Mouse (Mus musculus): ENCODE measurements around the gene Spata31d1c. TPM values are rescaled to one million over a fixed set of nuclear protein-coding genes. Genes with fewer than 3 reads are reported as not detected.

Gene Spata31d1c
- total RNA-seq (2014; rRNA removed) = not detected in 2 replicates
- 0.02 TPM in 1 of 2 replicates, not detected in the other for polyA plus RNA-seq (2012; rRNA removed)

DNA sequence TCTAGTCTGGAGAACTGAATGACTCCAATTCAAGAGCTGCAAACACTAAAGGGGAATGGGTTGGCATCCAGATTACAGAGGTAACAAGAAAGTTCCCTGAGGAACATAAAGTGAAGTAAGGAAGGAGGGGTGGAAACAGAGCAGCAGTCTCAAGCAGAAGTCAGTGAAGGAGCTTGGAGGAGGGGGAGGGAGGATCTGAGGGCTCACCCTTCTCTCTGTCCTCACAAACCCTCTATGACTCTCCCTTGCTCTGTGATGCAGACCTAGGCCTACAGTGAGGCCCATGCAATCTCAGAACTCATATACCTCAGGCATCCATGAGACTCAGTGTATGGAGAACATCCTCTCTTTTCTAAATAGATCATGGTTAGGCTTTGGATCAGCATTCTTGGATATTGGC lies at the start of gene Spata31d1c:
Gene Spata31d1c, plus strand, starts transcription at position 301 of the 400 bp plus-strand sequence.
- TF ChIP-seq POLR2A (IDR thresholded peaks at IDR 0.05; ENCODE audit: extremely low read depth, insufficient read depth, low read length) = no peak
- TF ChIP-seq CTCF (IDR thresholded peaks at IDR 0.05; ENCODE audit: low read depth, low read length) = no peak
- H3K36me3 ChIP-seq (ENCODE audit: control insufficient read depth, insufficient read depth, low read length) = no peaks in the 10 kb centered on the region

DNA sequence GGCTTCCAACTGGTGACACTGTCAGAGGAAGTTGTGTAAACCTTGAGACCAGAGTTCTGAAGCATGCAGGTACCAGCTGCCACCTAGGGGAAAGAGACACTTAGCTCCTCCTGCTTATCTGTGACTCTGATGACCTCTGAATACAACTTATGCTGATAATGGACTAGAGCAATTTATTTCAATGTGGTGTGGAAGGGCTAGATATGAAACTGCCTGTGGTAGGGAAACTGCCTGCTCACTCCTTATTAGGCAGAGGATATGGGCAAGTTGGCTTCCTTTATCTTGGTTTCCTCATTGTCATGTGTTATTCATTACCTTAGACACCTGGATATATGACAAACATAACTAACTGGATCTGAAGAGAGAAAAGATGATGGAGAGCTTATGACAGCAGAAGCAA lies 44.0 kb upstream of the Spata31d1c start:
- Histone ChIP-seq H3K9ac (ENCODE audit: low read depth, low read length) (no peak overlapping the region), H3K27me3 (ENCODE audit: control insufficient read depth, insufficient read depth, low read length) (no peaks in the 10 kb centered on the region), H3K79me2 (ENCODE audit: control insufficient read depth, insufficient read depth, low read length) (no peaks in the 10 kb centered on the region), H3K4me3 (ENCODE audit: insufficient read depth, low read depth, low read length) (no peak overlapping the region), H3K4me1 (ENCODE audit: control insufficient read depth, insufficient read depth, low read length) (no peaks in the 10 kb centered on the region), H3K36me3 (ENCODE audit: control insufficient read depth, insufficient read depth, low read length) (no peaks in the 10 kb centered on the region), H3K27ac (replicated peaks; ENCODE audit: insufficient read depth, low read depth, low read length) (no peak overlapping the region)
- DNase-seq (ENCODE audit: extremely low read depth, low read depth, low spot score) = no peak
- no peak for TF ChIP-seq POLR2A (IDR thresholded peaks at IDR 0.05; ENCODE audit: extremely low read depth, insufficient read depth, low read length)
- TF ChIP-seq CTCF (IDR thresholded peaks at IDR 0.05; ENCODE audit: low read depth, low read length) = no peak

More for the DNA sequence above, at the start of gene Spata31d1c:
- H3K27ac ChIP-seq (replicated peaks; ENCODE audit: insufficient read depth, low read depth, low read length) = no peak within 1 kb of the TSS
- no peaks in the 10 kb centered on the region for H3K27me3 ChIP-seq (ENCODE audit: control insufficient read depth, insufficient read depth, low read length)
- no peaks in the 10 kb centered on the region for H3K79me2 ChIP-seq (ENCODE audit: control insufficient read depth, insufficient read depth, low read length)
- H3K4me1 ChIP-seq (ENCODE audit: control insufficient read depth, insufficient read depth, low read length) = no peaks in the 10 kb centered on the region
- no peak within 1 kb of the TSS for H3K9ac ChIP-seq (ENCODE audit: low read depth, low read length)
- H3K4me3 ChIP-seq (ENCODE audit: insufficient read depth, low read depth, low read length) = no peak within 1 kb of the TSS
- no peak for DNase-seq (ENCODE audit: extremely low read depth, low read depth, low spot score)

DNA sequence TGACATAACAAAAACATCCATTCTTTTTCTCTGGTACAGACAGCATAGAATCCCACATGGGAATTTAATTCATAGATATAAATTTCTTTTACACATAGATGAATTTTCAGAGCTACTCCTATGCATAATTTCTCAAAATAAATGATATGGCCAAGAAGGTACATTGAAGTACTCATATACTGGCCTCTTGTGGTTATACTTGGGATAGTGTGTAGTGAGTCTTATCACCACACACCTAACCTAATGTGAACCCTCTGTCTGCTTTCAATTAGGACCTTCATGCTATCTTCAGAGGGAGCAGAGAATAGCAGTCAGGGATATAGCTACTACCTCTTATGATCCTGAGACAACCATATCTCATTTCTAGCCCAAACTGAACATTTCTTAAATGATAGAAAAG lies 27.4 kb upstream of the Spata31d1c start:
- Histone ChIP-seq H3K27me3 (ENCODE audit: control insufficient read depth, insufficient read depth, low read length) (no peaks in the 10 kb centered on the region), H3K36me3 (ENCODE audit: control insufficient read depth, insufficient read depth, low read length) (no peaks in the 10 kb centered on the region), H3K27ac (replicated peaks; ENCODE audit: insufficient read depth, low read depth, low read length) (no peak overlapping the region), H3K79me2 (ENCODE audit: control insufficient read depth, insufficient read depth, low read length) (no peaks in the 10 kb centered on the region), H3K9ac (ENCODE audit: low read depth, low read length) (no peak overlapping the region), H3K4me3 (ENCODE audit: insufficient read depth, low read depth, low read length) (no peak overlapping the region), H3K4me1 (ENCODE audit: control insufficient read depth, insufficient read depth, low read length) (no peaks in the 10 kb centered on the region)
- DNase-seq (ENCODE audit: extremely low read depth, low read depth, low spot score) = no peak
- TF ChIP-seq CTCF (IDR thresholded peaks at IDR 0.05; ENCODE audit: low read depth, low read length) (no peak), POLR2A (IDR thresholded peaks at IDR 0.05; ENCODE audit: extremely low read depth, insufficient read depth, low read length) (no peak)

DNA sequence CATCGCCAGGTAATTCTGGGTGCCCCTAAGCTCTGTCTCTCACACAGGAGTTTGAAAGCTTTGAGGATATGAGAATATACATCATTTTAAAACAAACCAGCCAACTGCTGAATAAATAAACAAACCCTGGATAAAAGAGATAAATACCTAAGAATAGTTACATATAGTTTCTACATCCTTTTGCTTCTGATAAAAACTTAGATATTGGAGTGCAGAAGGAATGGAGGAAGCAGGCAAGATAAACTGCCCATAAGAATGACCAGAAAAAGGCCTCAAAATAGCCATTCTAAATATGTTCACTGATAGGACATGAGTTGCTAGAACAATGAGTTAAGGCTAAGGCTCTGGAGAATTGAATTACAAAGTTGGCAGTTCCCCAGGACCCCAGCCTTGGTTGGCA lies 26.1 kb upstream of the Spata31d1c start:
- Histone ChIP-seq H3K79me2 (ENCODE audit: control insufficient read depth, insufficient read depth, low read length) (no peaks in the 10 kb centered on the region), H3K36me3 (ENCODE audit: control insufficient read depth, insufficient read depth, low read length) (no peaks in the 10 kb centered on the region), H3K9ac (ENCODE audit: low read depth, low read length) (no peak overlapping the region), H3K27ac (replicated peaks; ENCODE audit: insufficient read depth, low read depth, low read length) (no peak overlapping the region), H3K4me3 (ENCODE audit: insufficient read depth, low read depth, low read length) (no peak overlapping the region), H3K4me1 (ENCODE audit: control insufficient read depth, insufficient read depth, low read length) (no peaks in the 10 kb centered on the region), H3K27me3 (ENCODE audit: control insufficient read depth, insufficient read depth, low read length) (no peaks in the 10 kb centered on the region)
- 83% methylated on average over 1 of the region's 1 CpGs for WGBS
- TF ChIP-seq CTCF (IDR thresholded peaks at IDR 0.05; ENCODE audit: low read depth, low read length) = no peak
- DNase-seq (ENCODE audit: extremely low read depth, low read depth, low spot score) = no peak

DNA sequence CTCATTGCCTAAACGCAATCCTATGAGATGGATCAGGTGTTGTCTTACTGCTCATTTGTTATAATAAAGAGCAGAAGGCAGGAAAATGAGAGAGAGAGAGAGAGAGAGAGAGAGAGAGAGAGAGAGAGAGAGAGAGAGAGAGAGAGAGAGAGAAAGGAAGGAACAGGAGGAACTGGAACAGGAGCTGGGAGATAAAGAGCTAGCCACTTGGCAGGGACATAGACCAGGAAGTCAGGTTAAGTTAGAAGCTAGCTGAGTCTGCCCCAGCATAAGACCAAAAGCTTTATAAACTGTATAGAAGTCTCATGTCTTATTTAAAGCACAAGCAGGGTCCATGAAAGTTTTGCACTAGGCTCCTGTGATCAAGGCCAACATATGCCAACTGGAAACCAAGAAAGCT lies 24.9 kb upstream of the Spata31d1c start:
- WGBS = 82% methylated on average over 1 of the region's 1 CpGs
- DNase-seq (ENCODE audit: extremely low read depth, low read depth, low spot score) = no peak
- no peak overlapping the region for H3K4me3 ChIP-seq (ENCODE audit: insufficient read depth, low read depth, low read length)

DNA sequence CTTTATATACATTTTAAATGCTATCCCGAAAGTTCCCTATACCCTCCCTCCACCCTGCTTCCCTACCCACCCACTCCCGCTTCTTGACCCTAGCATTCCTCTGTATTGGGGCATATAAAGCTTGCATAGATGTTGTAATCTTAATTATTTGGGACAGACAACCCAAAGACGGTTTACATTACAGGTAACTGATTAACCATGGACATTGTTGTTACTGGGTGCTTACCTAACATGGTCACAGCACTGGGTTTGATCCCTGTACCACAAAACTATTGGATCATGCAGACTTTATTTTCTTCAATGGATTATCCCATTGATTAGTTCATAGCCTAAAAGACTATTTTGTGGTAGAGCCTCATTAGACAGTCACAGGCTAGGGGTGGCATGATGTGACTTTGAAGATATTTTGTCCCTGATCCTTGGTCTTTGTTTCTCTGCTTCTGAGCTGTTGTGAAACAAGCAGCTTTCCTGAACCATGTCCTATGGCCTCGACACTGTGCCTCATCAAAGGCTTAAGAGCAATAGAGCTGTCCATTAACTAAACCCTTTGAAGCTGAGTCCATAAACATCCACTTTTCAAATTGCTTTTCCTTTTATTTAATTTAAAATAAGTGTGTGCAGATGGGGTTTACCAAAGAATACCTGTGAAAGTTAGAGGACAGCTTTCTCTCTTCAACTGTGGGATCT lies 21.7 kb upstream of the Spata31d1c start:
- no peak overlapping the region for H3K27ac ChIP-seq (replicated peaks; ENCODE audit: insufficient read depth, low read depth, low read length)
- no peaks in the 10 kb centered on the region for H3K36me3 ChIP-seq (ENCODE audit: control insufficient read depth, insufficient read depth, low read length)
- no peak overlapping the region for H3K4me3 ChIP-seq (ENCODE audit: insufficient read depth, low read depth, low read length)
- 20% methylated on average over 4 of the region's 4 CpGs for WGBS
- TF ChIP-seq POLR2A (IDR thresholded peaks at IDR 0.05; ENCODE audit: extremely low read depth, insufficient read depth, low read length) (no peak), CTCF (IDR thresholded peaks at IDR 0.05; ENCODE audit: low read depth, low read length) (no peak)
- H3K9ac ChIP-seq (ENCODE audit: low read depth, low read length) = no peak overlapping the region
- no peaks in the 10 kb centered on the region for H3K27me3 ChIP-seq (ENCODE audit: control insufficient read depth, insufficient read depth, low read length)
- peak; percentile 47 for DNase-seq (ENCODE audit: extremely low read depth, low read depth, low spot score)
- no peaks in the 10 kb centered on the region for H3K79me2 ChIP-seq (ENCODE audit: control insufficient read depth, insufficient read depth, low read length)
- H3K4me1 ChIP-seq (ENCODE audit: control insufficient read depth, insufficient read depth, low read length) = no peaks in the 10 kb centered on the region

More for the DNA sequence above, 24.9 kb upstream of the Spata31d1c start:
- no peaks in the 10 kb centered on the region for H3K27me3 ChIP-seq (ENCODE audit: control insufficient read depth, insufficient read depth, low read length)
- H3K4me1 ChIP-seq (ENCODE audit: control insufficient read depth, insufficient read depth, low read length) = no peaks in the 10 kb centered on the region
- H3K27ac ChIP-seq (replicated peaks; ENCODE audit: insufficient read depth, low read depth, low read length) = no peak overlapping the region
- no peak for TF ChIP-seq CTCF (IDR thresholded peaks at IDR 0.05; ENCODE audit: low read depth, low read length)
- TF ChIP-seq POLR2A (IDR thresholded peaks at IDR 0.05; ENCODE audit: extremely low read depth, insufficient read depth, low read length) = no peak
- no peaks in the 10 kb centered on the region for H3K36me3 ChIP-seq (ENCODE audit: control insufficient read depth, insufficient read depth, low read length)
- H3K79me2 ChIP-seq (ENCODE audit: control insufficient read depth, insufficient read depth, low read length) = no peaks in the 10 kb centered on the region
- no peak overlapping the region for H3K9ac ChIP-seq (ENCODE audit: low read depth, low read length)
